In genomic region chr3:141831135-141831534, GRCm38 (mm10) we compare ENCODE assay signal across 8 mouse cellular contexts.
A peak's percentile ranks its signal among the peaks of the same experiment; 100 is the strongest.
DNase-seq lines count a peak whose midpoint lies in the region; ATAC-seq and TF ChIP-seq lines count a peak whose summit lies in the region.

No protein-coding gene starts in this region.

- H3K9ac ChIP-seq in MEL (ENCODE audit: control insufficient read depth, low read depth, low read length, poor library complexity, severe bottlenecking) = no peak overlapping the region
- no peak overlapping the region for H3K9ac ChIP-seq in stomach, postnatal 0 days (ENCODE audit: low read length)

- no peak overlapping the region for H3K4me3 ChIP-seq in MEL (ENCODE audit: control insufficient read depth in 1 of 2, insufficient read depth in 1 of 2, low read depth in 2 of 2, low read length in 2 of 2)
- no peak overlapping the region for H3K4me3 ChIP-seq in stomach, postnatal 0 days (ENCODE audit: low read depth, low read length)

- no peak overlapping the region for H3K27ac ChIP-seq in MEL (ENCODE audit: control insufficient read depth, low read depth, low read length)
- H3K27ac ChIP-seq in stomach, postnatal 0 days (replicated peaks) = no peak overlapping the region

- peak; percentile 38 to 86 (median 65); a peak in 5 of 6 replicates for TF ChIP-seq CTCF in MEL (IDR thresholded peaks at IDR 0.05 in 2 of 3, conservative IDR thresholded peaks at IDR 0.05 in 1 of 3; ENCODE audit: control insufficient read depth in 1 of 3, insufficient read depth in 1 of 3, low read depth in 2 of 3, low read length in 3 of 3, poor library complexity in 1 of 3, severe bottlenecking in 1 of 3)
- peak; percentile 81 for TF ChIP-seq CTCF in stomach, postnatal 0 days (IDR thresholded peaks at IDR 0.05; ENCODE audit: low read depth)

- H3K9me3 ChIP-seq in MEL (replicated peaks; ENCODE audit: insufficient read depth, low read length) = no peaks in the 10 kb centered on the region
- H3K9me3 ChIP-seq in stomach, postnatal 0 days (ENCODE audit: control insufficient read depth, low read length) = no peaks in the 10 kb centered on the region

- WGBS in stomach, postnatal 0 days = 17% methylated on average over 3 of the region's 3 CpGs

- TF ChIP-seq RAD21 in MEL (IDR thresholded peaks at IDR 0.05; ENCODE audit: low read depth, low read length) = peak; percentile 98

- H3K27me3 ChIP-seq in MEL (ENCODE audit: control insufficient read depth in 1 of 2, insufficient read depth in 2 of 2, low read length in 2 of 2) = no peaks in the 10 kb centered on the region
- H3K27me3 ChIP-seq in stomach, postnatal 0 days (ENCODE audit: control insufficient read depth, insufficient read depth, low read length) = no peaks in the 10 kb centered on the region

- no peaks in the 10 kb centered on the region for H3K79me2 ChIP-seq in MEL (ENCODE audit: control insufficient read depth, insufficient read depth, low read length, poor library complexity)

- H3K4me2 ChIP-seq in stomach, postnatal 0 days (replicated peaks; ENCODE audit: low read depth) = no peak overlapping the region

- H3K36me3 ChIP-seq in MEL (ENCODE audit: control insufficient read depth in 1 of 2, insufficient read depth in 2 of 2, low read length in 2 of 2) = no peaks in the 10 kb centered on the region
- no peaks in the 10 kb centered on the region for H3K36me3 ChIP-seq in stomach, postnatal 0 days (ENCODE audit: control insufficient read depth, insufficient read depth, low read length)

- H3K4me1 ChIP-seq in MEL (ENCODE audit: control insufficient read depth in 1 of 2, insufficient read depth in 2 of 2, low read length in 2 of 2) = peaks cover 0 to 4% of the 10 kb centered on the region in 2 experiments; a peak in 2 of 4 replicates
- H3K4me1 ChIP-seq in stomach, postnatal 0 days (replicated peaks; ENCODE audit: control insufficient read depth, insufficient read depth) = no peaks in the 10 kb centered on the region

- ATAC-seq in hematopoietic stem cell, adult 5-6 weeks (replicated peaks in 1 of 2; ENCODE audit: insufficient read depth in 1 of 2, low FRiP score in 2 of 2, low TSS enrichment in 1 of 2, low read depth in 1 of 2, poor library complexity in 2 of 2, severe bottlenecking in 2 of 2) = peak; percentile 82 to 89
- ATAC-seq in megakaryocyte-erythroid progenitor cell, adult 5-6 weeks (replicated peaks; ENCODE audit: low FRiP score, low TSS enrichment, poor library complexity, severe bottlenecking) = peak; percentile 90
- no peak for ATAC-seq in stomach, postnatal 0 days (ENCODE audit: low FRiP score, low TSS enrichment)

- TF ChIP-seq POLR2A in MEL (IDR thresholded peaks at IDR 0.05; ENCODE audit: control insufficient read depth in 1 of 2, insufficient read depth in 1 of 2, low read depth in 1 of 2, low read length in 2 of 2, poor library complexity in 1 of 2) = no peak

- peak; percentile 47 to 56 for DNase-seq in adrenal gland, adult 18-20 months (ENCODE audit: low spot score in 2 of 2)
- DNase-seq in adrenal gland, adult 8-10 months = no peak
- DNase-seq in MEL (ENCODE audit: low read depth, low spot score) = peak; percentile 74
- DNase-seq in cerebellum, postnatal 36 days = peak; percentile 77 to 84
- peak; percentile 66 for DNase-seq in layer of hippocampus, adult 9-11 months
- DNase-seq in stomach, postnatal 0 days (ENCODE audit: low spot score) = peak; percentile 51

- TF ChIP-seq EP300 in MEL (IDR thresholded peaks at IDR 0.05; ENCODE audit: low read depth in 1 of 2, low read length in 2 of 2) = no peak
- TF ChIP-seq EP300 in stomach, postnatal 0 days (optimal IDR thresholded peaks at IDR 0.05) = no peak

TF ChIP-seq in MEL, 35 proteins besides CTCF, POLR2A, EP300 and RAD21:
- TF ChIP-seq UBTF (IDR thresholded peaks at IDR 0.05; ENCODE audit: borderline replicate concordance, insufficient read depth, low read depth, low read length) = no peak
- TF ChIP-seq ZKSCAN1 (IDR thresholded peaks at IDR 0.05; ENCODE audit: low read depth, low read length) = no peak
- TF ChIP-seq CHD1 (IDR thresholded peaks at IDR 0.05; ENCODE audit: low read depth, low read length) = no peak
- TF ChIP-seq ZC3H11A (IDR thresholded peaks at IDR 0.05; ENCODE audit: low read depth, low read length) = peak; percentile 92
- no peak for TF ChIP-seq USF2 (IDR thresholded peaks at IDR 0.05; ENCODE audit: borderline replicate concordance in 1 of 2, insufficient read depth in 1 of 2, low read depth in 1 of 2, low read length in 2 of 2)
- TF ChIP-seq SMC3 (IDR thresholded peaks at IDR 0.05; ENCODE audit: low read depth, low read length) = peak; percentile 95
- no peak for TF ChIP-seq E2F4 (IDR thresholded peaks at IDR 0.05; ENCODE audit: borderline replicate concordance, low read depth, low read length)
